In the genomic region with DNA sequence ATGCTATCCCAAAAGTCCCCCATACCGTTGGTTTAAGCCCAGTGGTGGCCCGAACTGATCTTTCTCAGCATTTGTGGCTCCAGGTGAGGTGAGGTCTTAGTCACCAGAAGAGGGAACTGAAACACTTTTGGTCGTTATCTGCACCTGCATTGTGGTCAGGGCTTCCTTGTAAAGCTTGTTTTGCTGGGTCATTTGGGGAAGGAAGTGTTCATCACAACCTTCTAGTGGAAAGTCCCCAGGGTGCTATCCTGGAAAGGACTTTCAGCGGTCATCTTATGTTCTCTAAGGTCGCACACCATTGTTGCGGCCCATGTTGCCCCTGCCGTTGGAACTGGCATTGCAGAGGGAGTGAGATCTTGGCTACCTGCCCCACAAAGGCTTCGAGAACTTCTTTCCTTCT, we compare ENCODE assay signal across 24 mouse cellular contexts.
A peak's percentile ranks its signal among the peaks of the same experiment; 100 is the strongest.
DNase-seq lines count a peak whose midpoint lies in the region; ATAC-seq lines count a peak whose summit lies in the region.
"Had no signal": no experiment of that assay in that cellular context is flagged by ENCODE, and none has a peak within 500 bp of the region (broad histone marks: within the 10 kb centered on the region; RNA-seq: fewer than 3 reads in every experiment).

No protein-coding gene starts in this region.

- no peak overlapping the region for H3K4me2 ChIP-seq in intestine, embryonic 15.5 days (replicated peaks)
- H3K4me2 ChIP-seq: embryonic facial prominence, embryonic 15.5 days; heart, embryonic 12.5 days; hindbrain, embryonic 13.5 days; limb, embryonic 13.5 days; midbrain, embryonic 11.5 days had no signal

- H3K4me1 ChIP-seq in intestine, embryonic 15.5 days (replicated peaks): no peaks in the 10 kb centered on the region
- H3K4me1 ChIP-seq: embryonic facial prominence, embryonic 15.5 days; heart, embryonic 12.5 days; hindbrain, embryonic 13.5 days; limb, embryonic 13.5 days had no signal

- peak; percentile 52 for ATAC-seq in common myeloid progenitor, adult 5-6 weeks (replicated peaks; ENCODE audit: low read depth, poor library complexity, severe bottlenecking)
- ATAC-seq in intestine, embryonic 15.5 days: no peak
- ATAC-seq in inflammation-experienced regulatory T-cells, adult 6 months: no peak
- ATAC-seq: CD4-positive, CD25-positive, alpha-beta regulatory T cell, adult 4 months; forebrain, embryonic 16.5 days; intestine, embryonic 16.5 days had no signal

- no peak overlapping the region for H3K27ac ChIP-seq in intestine, embryonic 15.5 days
- H3K27ac ChIP-seq: embryonic facial prominence, embryonic 15.5 days; hindbrain, embryonic 13.5 days; limb, embryonic 13.5 days; liver, embryonic 14.5 days; stomach, postnatal 0 days had no signal

- WGBS in intestine, embryonic 15.5 days: 79% methylated on average over 8 of the region's 8 CpGs

- DNase-seq in 416B (ENCODE audit: low read depth): peak; percentile 14
- DNase-seq in B cell, adult 2 months: peak; percentile 73 to 75
- DNase-seq in spleen, adult 12 weeks (ENCODE audit: low spot score): peak; percentile 14
- DNase-seq in kidney, adult 18-20 months: no peak
- DNase-seq: adrenal gland, adult 2 months; cerebellum, adult 11 months; cerebellum, postnatal 14 days; embryo, embryonic 11 days; heart, postnatal 14 days; thymus, postnatal 36 days had no signal

- H3K36me3 ChIP-seq in intestine, embryonic 15.5 days: no peaks in the 10 kb centered on the region
- H3K36me3 ChIP-seq: embryonic facial prominence, embryonic 15.5 days; G1E; heart, embryonic 12.5 days; hindbrain, embryonic 13.5 days; limb, embryonic 13.5 days had no signal

- H3K27me3 ChIP-seq in intestine, embryonic 15.5 days (replicated peaks): no peaks in the 10 kb centered on the region
- H3K27me3 ChIP-seq: embryonic facial prominence, embryonic 15.5 days; heart, embryonic 12.5 days; hindbrain, embryonic 13.5 days; limb, embryonic 13.5 days had no signal

- no peak overlapping the region for H3K9ac ChIP-seq in intestine, embryonic 15.5 days
- H3K9ac ChIP-seq: embryonic facial prominence, embryonic 15.5 days; heart, embryonic 12.5 days; hindbrain, embryonic 13.5 days; limb, embryonic 13.5 days; liver, embryonic 14.5 days had no signal

- H3K4me3 ChIP-seq in intestine, embryonic 15.5 days (replicated peaks): no peak overlapping the region
- H3K4me3 ChIP-seq: embryonic facial prominence, embryonic 15.5 days; heart, embryonic 12.5 days; hindbrain, embryonic 13.5 days; limb, embryonic 13.5 days had no signal

- H3K9me3 ChIP-seq in intestine, embryonic 15.5 days: no peaks in the 10 kb centered on the region
- H3K9me3 ChIP-seq: embryonic facial prominence, embryonic 15.5 days; heart, embryonic 12.5 days; hindbrain, embryonic 13.5 days; limb, embryonic 13.5 days had no signal
